Mouse (Mus musculus) urinary bladder, adult 18-20 months (tissue): Measurements from ENCODE around the gene Nlgn1.
A peak's percentile ranks its signal among the peaks of the same experiment; 100 is the strongest.

Experiments used
- DNase-seq, 2 experiments: peaks; one replicate each; pipeline ENCODE4 v3.0.0; 2022; ENCODE audit warnings: low spot score in 2 of 2, mixed read lengths in 2 of 2

Nlgn1 gene

DNA sequence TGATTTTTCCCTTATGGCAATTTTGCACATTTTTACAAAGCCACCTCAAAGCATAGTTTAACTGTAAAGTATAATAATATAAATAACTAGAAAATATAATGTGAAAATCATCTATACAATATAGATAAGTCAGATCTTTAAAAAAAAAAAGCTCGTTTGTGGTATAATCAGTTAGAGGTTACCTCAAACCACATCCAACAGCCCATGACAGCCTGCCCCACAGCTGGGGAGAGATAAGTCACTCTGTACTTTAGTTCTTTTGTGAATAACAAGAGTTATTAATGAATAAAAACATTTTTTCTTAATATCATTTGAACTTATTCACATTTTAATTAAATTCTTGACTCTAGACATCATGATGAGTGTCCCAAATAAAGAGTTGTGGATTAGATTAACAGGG is 130.8 kb downstream of the Nlgn1 start:
- DNase-seq = no peak

- no peak for DNase-seq
These were observed 137.3 kb downstream of the Nlgn1 start for GRCm38 (mm10) chr3:26194970-26195369.

DNA sequence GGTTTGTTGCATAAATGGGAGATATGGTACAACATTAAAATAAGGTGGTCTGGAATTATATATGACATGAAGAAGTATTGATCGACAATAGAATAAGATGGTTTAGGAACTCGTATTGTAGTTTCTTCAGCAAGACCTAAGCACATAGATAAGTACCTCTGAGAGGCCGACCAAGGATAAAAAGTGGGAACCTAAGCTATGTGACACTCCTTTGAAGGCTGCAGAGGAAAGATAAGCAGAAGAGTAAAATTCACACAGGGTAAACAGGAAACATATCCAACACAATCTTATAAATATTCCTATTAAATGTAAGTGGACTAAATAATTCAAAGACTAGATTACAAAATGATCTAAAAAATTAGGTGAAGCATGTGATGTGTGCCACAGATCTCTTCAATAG is 151.2 kb downstream of the Nlgn1 start:
- no peak for DNase-seq

DNA sequence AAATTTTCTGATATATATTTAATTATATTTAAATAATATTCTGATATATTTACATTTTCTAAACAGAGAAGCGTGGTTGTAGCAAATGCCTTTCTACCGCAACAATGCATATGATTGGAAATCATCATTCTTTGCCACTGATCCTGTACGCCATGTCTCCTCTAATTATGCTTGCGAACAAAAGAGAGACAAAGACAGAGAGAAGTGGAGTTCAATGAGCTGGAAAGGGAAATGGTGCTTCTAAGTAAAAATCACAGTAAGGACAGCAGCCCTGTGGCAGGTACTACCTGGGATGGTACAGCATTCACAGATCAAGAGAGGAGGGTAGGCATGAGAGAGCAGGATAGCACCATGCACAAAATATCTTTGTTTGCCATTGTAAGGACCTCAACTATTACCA is 156.9 kb downstream of the Nlgn1 start:
- DNase-seq = no peak

DNA sequence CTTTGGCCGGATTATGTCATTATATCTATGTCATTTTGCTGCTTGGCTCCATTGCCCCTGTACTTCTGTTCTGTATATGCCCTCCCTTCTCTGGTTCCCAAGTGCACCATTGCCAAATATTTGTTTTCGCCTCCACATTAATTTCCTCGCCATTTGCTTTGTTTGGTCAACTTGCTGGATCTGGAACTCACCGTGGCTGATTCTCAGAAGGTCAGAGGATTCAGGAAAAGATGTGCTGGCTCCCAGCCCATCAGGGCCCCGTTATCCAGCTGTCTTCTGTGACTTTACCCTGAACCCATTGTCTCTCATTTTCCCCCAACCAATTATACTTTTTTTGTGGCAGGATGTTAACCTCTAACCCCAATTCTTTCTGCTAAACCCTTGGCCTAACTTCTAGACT is 158.0 kb downstream of the Nlgn1 start:
- no peak for DNase-seq

DNA sequence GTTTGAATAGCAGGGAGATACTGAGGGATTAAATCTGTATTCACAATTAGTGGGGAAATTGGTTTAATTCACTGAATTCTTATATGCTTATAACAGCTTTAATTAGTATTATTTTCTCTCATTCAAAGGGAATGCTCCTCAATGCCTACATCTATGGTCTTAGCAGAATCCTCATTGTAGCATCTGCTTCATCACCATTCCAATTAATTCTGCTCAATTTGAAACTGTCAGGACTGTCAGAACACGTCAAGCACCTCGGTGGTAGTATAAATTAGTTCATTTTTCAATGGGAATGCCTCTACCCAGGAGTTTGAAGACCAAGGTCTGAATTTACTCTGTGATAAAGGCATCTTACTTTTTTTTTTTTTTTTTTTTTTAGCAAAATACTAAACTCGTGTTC is 158.6 kb downstream of the Nlgn1 start:
- DNase-seq = no peak

DNA sequence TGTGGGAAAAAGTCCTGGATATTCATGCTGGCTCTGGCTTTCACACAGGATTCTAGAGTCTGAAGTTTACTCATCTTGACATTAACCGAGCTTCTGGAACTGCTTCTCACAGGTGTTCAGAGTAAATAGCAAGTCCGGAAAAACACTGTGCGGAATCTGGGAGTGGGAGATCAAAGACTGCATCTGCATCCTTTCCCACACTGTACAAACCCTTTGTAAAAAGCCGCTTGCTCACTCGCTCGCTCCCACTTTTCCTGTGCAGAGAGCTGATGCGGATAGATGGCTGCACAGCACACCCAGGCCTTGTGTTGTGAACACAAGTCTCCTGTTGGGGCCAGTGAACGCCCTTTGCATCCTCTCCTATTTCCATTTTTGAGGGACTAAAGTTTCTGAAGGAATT is 165.5 kb downstream of the Nlgn1 start:
- DNase-seq = no peak

GRCm38 (mm10) chr3:26153782-26154181 is 178.5 kb downstream of the Nlgn1 start:
- DNase-seq = peak in 1 of 2 experiments; percentile 12

GRCm38 (mm10) chr3:26153036-26153741 is 179.1 kb downstream of the Nlgn1 start:
- DNase-seq = peak in 1 of 2 experiments; percentile 14

- no peak for DNase-seq
These were observed 179.7 kb downstream of the Nlgn1 start for GRCm38 (mm10) chr3:26152510-26153035.

- DNase-seq = no peak
These were observed 180.8 kb downstream of the Nlgn1 start for GRCm38 (mm10) chr3:26151351-26152020.

DNA sequence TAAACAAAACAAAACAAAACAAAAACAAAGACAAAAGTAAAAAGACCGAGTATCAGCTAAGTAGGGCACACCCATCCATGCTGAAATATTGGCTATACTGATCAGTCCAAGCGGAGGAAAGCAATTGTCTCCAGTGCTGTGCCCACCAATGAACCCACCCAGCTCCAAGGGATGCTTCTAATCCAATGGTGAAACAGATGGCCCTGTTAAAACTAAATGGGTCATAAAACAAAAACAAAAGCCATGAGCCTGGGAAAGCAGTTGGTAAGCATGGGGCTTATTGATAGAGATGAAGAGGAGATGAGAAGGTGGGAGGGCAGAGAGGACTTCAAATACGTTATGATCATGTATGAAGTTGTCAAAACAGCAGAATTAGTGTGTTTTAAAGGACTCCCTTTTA is 186.1 kb downstream of the Nlgn1 start:
- no peak for DNase-seq

GRCm38 (mm10) chr3:26145441-26145840 is 186.8 kb downstream of the Nlgn1 start:
- DNase-seq = no peak

DNA sequence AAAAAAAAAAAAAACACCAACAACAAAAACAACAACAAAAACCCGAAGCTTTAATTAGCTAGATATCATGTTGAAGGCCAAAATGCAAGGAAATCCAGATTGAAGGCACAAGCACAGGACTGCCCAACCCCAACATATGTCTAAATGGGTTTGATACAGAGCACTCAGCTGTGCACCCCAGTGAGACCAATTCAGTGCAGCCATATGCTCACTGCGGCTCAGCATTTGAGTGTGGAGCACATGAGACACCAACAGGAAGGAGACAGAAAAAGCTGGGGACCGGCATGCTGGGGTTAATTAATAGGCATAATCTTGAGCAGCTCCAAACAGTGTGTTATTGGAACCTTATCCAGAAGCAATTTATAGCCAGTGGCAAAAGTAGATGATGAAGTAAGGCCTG is 190.7 kb downstream of the Nlgn1 start:
- DNase-seq = no peak

DNA sequence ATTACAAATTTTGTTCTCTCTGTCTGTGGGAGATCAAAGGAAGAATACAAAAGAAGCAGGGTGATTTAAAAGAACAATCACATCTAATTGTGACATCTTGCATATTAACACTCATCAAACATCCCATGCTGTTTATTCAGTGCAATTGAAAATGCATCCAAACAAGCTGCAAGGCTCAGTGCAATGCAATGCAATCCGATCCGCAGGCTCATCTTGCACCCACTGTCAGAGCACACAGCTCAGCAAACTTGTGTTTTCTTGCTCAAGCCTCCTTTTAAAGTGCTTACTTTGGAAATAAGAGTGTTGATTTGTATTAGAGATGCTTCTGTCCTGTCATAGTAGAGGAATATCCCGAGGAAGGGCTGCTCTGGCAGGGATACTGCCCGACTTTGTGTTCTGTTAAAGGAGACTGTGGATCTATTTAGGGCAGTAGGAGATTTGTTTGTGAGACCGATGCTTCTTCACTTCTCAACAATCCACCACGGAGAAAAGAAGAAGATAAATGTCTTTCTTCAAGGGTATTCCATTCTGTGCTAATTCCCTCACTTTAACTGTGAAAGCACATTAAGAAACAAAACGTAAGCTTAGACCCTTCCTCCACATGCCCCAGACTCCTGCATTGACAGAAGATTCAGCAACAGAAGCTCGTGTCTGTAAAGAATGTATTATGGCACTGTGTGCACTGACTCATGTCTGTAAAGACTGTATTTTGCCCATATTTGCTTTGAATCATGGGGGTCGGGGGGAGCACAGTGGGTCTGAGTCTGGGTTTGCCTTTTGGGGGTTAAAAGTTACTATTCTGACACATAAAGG is 197.2 kb downstream of the Nlgn1 start:
- DNase-seq = no peak

DNA sequence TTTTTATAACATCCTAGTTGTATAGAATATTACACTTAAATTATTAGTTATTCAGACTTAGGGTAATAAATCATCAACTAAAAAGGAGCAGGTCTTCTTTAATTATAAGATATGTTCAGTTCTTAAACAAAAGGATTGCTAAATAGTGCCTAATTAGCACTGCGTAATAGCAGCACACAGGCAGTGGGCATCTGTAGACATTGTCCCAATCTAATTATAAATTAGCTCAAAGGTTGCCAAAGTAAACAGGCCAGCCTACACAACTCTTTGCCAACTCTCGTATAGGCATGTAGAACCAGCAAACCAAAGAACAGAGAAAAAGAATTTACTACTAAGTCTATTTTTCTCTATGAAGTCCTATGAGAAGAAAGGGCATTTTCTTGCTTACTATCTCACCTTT is 201.3 kb downstream of the Nlgn1 start:
- DNase-seq = no peak

DNA sequence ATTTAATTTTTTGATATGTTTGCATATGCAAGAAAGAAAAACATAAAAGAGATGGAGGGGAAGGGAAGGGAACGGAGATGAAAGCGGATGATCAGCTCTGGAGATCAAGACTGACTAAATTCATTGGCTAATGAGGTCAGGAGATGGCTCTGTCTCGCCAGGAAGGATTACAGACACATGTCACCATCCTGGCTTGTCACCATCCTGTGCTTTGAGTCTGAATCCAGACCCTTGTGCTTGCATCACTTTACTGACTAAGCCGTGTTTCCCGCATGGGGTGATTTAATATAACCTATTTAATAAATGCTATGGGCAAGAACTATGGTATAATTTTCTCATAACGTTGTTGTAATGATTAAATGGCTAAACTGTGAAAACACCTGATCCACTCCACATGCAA is 202.8 kb downstream of the Nlgn1 start:
- no peak for DNase-seq

DNA sequence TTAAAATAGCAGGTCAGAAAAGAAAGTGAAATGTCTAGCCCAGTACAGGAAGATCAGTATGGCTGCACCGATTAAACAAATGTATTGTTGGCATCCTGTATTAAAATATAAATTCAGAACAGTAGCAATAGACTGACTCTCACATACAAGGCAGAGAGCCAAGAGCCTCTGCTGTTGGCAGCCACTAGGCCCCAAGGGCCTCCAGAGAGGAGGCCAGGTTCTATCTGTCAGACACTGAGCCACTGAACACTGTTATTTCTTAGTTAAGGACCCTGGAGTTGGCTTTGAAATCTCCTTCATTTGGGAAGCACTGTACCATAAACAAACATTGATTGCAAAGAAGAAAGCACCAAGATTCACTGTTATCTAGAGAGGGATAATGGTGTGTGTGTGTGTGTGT is 215.2 kb downstream of the Nlgn1 start:
- no peak for DNase-seq

DNA sequence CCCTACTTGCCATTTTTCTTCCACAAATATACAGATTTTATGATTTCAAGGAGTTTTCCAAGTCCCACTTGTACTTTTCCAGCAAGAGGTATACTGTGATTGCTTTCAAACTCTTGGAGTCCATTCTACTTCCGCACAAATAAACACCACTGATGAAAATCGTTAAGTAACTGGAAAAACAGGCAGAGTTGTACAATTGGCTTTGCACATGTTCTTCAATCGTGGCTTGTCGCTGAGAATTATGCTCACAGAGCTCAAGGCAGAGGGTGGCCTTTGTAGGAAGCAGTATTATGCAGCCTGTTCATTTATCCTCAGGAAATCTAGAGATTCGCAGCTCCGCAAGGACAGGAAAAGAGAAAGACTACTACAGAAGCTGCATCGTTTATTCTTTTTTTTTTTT is 225.9 kb downstream of the Nlgn1 start:
- no peak for DNase-seq

GRCm38 (mm10) chr3:26105528-26105927 is 226.7 kb downstream of the Nlgn1 start:
- no peak for DNase-seq

GRCm38 (mm10) chr3:26102271-26102670 is 230.0 kb downstream of the Nlgn1 start:
- DNase-seq = no peak

DNA sequence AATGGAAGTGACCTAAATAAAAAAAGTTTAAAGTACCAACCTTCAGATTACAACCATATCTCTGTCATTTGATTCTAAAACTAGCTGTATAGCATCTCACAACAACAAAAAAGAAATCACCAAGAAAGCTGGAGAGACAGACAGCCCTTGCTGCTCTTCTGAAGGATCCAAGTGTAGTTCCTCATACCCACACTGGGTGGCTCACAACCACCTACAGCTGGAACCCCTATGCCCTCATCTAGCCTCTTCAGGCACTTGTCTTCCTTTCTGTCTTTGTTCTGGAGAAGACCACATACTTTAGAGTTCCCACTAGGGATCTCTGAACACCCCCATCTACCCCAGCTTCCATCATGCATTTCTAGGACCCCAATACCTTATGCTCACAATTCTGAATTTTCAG is 236.7 kb downstream of the Nlgn1 start:
- no peak for DNase-seq

DNA sequence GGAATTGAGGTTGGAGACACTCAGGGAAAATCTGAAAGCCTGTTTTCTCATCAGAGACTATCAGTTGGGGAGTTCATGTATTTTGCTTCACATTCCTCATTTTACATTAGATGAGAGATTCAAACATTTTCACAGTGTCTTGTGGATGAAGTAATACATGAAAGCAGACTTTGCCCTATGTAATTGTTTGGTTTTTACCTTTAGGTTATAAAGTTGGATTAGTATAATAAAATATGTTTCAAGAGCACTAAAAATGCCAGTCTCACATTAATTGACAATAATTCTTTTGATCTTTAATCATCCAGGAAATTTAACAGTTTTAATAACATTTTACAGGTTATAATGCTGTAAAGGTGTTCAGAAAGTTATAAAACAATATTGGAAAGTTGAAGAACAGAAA is 262.9 kb downstream of the Nlgn1 start:
- no peak for DNase-seq
